Mouse (Mus musculus): Measurements from ENCODE around the gene Sppl2b. TPM values are rescaled to one million over a fixed set of nuclear protein-coding genes. Genes with fewer than 3 reads are reported as not detected.

The Sppl2b gene
- total and polyA plus RNA-seq, 2 experiments from 2014 or later: 78.6 to 132 TPM

DNA sequence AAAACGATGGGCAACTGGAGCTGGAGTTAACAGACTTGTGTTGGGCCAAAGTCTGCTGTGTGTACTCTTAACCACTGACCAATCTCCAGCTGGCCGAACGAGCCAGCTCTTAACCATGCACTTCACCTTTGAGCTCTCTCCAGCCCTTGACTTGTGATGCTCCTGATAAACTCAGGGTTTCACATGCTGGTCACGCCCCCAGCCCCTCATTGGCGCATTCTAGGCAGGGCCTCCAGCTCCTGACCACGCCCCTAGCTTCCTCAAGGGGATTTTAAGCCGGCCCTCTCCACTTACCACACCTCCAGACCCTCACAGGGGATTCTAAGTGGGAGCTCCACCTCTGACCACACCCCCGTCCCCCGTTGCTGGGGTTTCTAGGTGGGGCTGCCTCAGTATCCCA is 23.9 kb upstream of the Sppl2b start:
- H3K27me3 ChIP-seq (ENCODE audit: insufficient read depth, low read length): no peaks in the 10 kb centered on the region

DNA sequence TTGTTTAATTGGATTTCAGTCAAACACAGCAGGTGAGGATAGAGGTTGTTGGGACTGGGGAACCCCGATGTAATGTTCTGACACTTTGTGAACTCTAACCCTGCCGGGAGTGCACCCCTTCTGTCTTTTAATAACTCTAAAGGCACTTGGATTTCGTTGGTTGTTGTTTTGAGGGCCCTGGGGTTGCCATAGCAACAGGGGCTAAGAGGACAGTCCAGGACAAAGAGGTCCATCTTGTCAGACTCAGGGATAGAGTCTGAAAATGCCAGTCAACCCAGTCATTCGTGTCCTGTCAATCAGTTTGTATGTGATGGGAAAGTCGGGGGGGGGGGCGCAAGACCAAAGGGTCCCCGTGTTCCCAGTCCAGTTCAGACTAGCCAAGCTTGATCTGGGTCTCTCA is 22.3 kb upstream of the Sppl2b start:
- H3K4me2 ChIP-seq (ENCODE audit: low read depth, low read length, poor library complexity, severe bottlenecking): no peak overlapping the region
- no peak for TF ChIP-seq CTCF (IDR thresholded peaks at IDR 0.05)
- DNase-seq (ENCODE audit: low spot score): no peak
- no peak overlapping the region for H3K9ac ChIP-seq (replicated peaks; ENCODE audit: low read length, poor library complexity, severe bottlenecking)
- H3K27ac ChIP-seq (ENCODE audit: low read depth, low read length): no peak overlapping the region
- no peak overlapping the region for H3K4me3 ChIP-seq (ENCODE audit: low read depth, low read length)
- no peaks in the 10 kb centered on the region for H3K27me3 ChIP-seq (ENCODE audit: insufficient read depth, low read length)
- H3K36me3 ChIP-seq (ENCODE audit: insufficient read depth, low read length): peaks cover 25% of the 10 kb centered on the region
- no peak for ATAC-seq (ENCODE audit: low FRiP score)
- peaks cover 2% of the 10 kb centered on the region; the same call in 1 of the 2 replicates for H3K4me1 ChIP-seq (ENCODE audit: insufficient read depth, low read length)
- no peaks in the 10 kb centered on the region for H3K9me3 ChIP-seq (ENCODE audit: low read length)
- WGBS: 34% methylated on average over 7 of the region's 7 CpGs

More for the DNA sequence above, 23.9 kb upstream of the Sppl2b start:
- peaks cover 25% of the 10 kb centered on the region for H3K36me3 ChIP-seq (ENCODE audit: insufficient read depth, low read length)
- no peak for ATAC-seq (ENCODE audit: low FRiP score)
- no peak overlapping the region for H3K4me3 ChIP-seq (ENCODE audit: low read depth, low read length)
- peaks cover 6% of the 10 kb centered on the region; the same call in 1 of the 2 replicates for H3K4me1 ChIP-seq (ENCODE audit: insufficient read depth, low read length)
- no peak overlapping the region for H3K4me2 ChIP-seq (ENCODE audit: low read depth, low read length, poor library complexity, severe bottlenecking)
- no peaks in the 10 kb centered on the region for H3K9me3 ChIP-seq (ENCODE audit: low read length)
- WGBS: 6% methylated on average over 9 of the region's 9 CpGs
- H3K27ac ChIP-seq (ENCODE audit: low read depth, low read length): no peak overlapping the region
- DNase-seq (ENCODE audit: low spot score): peak; percentile 36
- no peak for TF ChIP-seq CTCF (IDR thresholded peaks at IDR 0.05)
- no peak overlapping the region for H3K9ac ChIP-seq (replicated peaks; ENCODE audit: low read length, poor library complexity, severe bottlenecking)

DNA sequence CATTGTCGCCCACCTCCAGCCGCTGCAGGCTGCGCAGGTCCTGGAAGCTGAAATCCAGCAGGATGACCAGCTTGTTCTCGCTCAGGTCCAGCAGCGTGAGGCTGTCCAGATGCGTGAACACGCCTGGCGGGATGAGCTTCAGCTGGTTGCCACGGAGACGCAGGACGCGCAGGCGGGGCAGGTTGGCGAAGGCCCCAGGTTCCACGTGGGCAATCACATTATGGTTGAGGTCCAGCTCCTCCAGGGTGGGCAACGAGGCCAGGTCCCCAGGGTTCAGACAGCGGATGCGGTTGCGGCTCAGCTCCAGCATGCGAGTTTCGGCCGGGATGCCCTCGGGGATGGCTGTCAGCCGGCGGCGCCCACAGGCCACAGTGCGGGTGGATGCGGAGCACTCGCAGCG is 19.5 kb upstream of the Sppl2b start:
- H3K4me3 ChIP-seq (ENCODE audit: low read depth, low read length): no peak overlapping the region
- H3K9ac ChIP-seq (replicated peaks; ENCODE audit: low read length, poor library complexity, severe bottlenecking): no peak overlapping the region
- peaks cover 12% of the 10 kb centered on the region for H3K36me3 ChIP-seq (ENCODE audit: insufficient read depth, low read length)
- ATAC-seq (ENCODE audit: low FRiP score) (no peak), DNase-seq (ENCODE audit: low spot score) (no peak)
- 54% methylated on average over 30 of the region's 30 CpGs for WGBS
- no peak overlapping the region for H3K27ac ChIP-seq (ENCODE audit: low read depth, low read length)
- TF ChIP-seq CTCF (IDR thresholded peaks at IDR 0.05): no peak
- H3K4me2 ChIP-seq (ENCODE audit: low read depth, low read length, poor library complexity, severe bottlenecking): no peak overlapping the region
- H3K27me3 ChIP-seq (ENCODE audit: insufficient read depth, low read length): no peaks in the 10 kb centered on the region
- H3K4me1 ChIP-seq (ENCODE audit: insufficient read depth, low read length): no peaks in the 10 kb centered on the region
- no peaks in the 10 kb centered on the region for H3K9me3 ChIP-seq (ENCODE audit: low read length)

DNA sequence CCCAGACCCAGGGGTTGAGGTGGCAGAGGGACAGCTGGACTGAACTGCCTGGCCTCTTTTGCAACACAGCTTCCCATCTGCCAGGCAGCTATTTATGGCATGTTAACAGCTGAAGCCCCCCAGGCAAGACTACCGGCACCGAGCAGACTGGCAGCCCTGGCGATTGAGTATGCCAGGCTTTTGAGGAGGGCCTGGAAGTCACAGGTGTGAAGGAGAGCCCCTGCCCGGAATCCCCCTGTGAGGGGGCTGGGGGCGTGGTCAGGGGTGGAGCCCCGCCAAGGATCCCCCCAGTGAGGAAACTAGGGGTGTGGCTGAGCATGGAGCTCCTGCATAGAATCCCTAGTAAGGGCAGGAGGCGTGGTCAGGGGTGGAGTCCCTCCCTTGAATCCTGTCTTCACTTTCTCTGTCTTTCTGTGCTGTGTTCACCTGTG is 18.1 kb upstream of the Sppl2b start:
- no peak for DNase-seq (ENCODE audit: low spot score)
- Histone ChIP-seq H3K9me3 (ENCODE audit: low read length) (no peaks in the 10 kb centered on the region), H3K4me1 (ENCODE audit: insufficient read depth, low read length) (no peaks in the 10 kb centered on the region), H3K36me3 (ENCODE audit: insufficient read depth, low read length) (peaks cover 11% of the 10 kb centered on the region), H3K4me2 (ENCODE audit: low read depth, low read length, poor library complexity, severe bottlenecking) (no peak overlapping the region), H3K27ac (ENCODE audit: low read depth, low read length) (no peak overlapping the region), H3K4me3 (ENCODE audit: low read depth, low read length) (no peak overlapping the region), H3K9ac (replicated peaks; ENCODE audit: low read length, poor library complexity, severe bottlenecking) (no peak overlapping the region), H3K27me3 (ENCODE audit: insufficient read depth, low read length) (no peaks in the 10 kb centered on the region)
- TF ChIP-seq CTCF (IDR thresholded peaks at IDR 0.05): no peak
- WGBS: 47% methylated on average over 7 of the region's 7 CpGs
- no peak for ATAC-seq (ENCODE audit: low FRiP score)

DNA sequence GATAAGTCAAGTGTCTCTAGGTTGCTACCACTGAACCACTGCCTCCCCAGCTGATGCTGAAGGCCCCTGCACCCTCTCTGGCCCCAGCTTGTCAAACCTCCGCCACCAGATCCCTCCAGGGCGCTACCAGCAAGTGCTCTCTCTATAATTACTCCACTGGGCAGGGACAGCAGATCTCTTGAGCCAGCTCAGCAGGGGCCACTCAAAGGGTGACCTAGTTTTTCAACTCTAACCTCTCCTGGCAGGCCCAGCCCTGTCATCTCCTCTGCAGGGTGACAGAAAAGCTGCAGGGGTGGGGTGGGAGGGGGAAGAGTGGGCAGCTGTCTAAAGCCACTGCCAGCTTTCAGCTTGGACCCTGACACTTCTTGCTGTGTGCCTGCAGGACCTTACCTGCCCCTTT is 17.2 kb upstream of the Sppl2b start:
- DNase-seq (ENCODE audit: low spot score) (no peak), ATAC-seq (ENCODE audit: low FRiP score) (no peak)
- Histone ChIP-seq H3K9ac (replicated peaks; ENCODE audit: low read length, poor library complexity, severe bottlenecking) (no peak overlapping the region), H3K4me3 (ENCODE audit: low read depth, low read length) (no peak overlapping the region), H3K9me3 (ENCODE audit: low read length) (no peaks in the 10 kb centered on the region), H3K4me1 (ENCODE audit: insufficient read depth, low read length) (no peaks in the 10 kb centered on the region), H3K36me3 (ENCODE audit: insufficient read depth, low read length) (peaks cover 11% of the 10 kb centered on the region), H3K27ac (ENCODE audit: low read depth, low read length) (no peak overlapping the region), H3K27me3 (ENCODE audit: insufficient read depth, low read length) (no peaks in the 10 kb centered on the region; the same call in 1 of the 2 replicates), H3K4me2 (ENCODE audit: low read depth, low read length, poor library complexity, severe bottlenecking) (no peak overlapping the region)
- WGBS: 17% methylated on average over 2 of the region's 2 CpGs
- TF ChIP-seq CTCF (IDR thresholded peaks at IDR 0.05): no peak

DNA sequence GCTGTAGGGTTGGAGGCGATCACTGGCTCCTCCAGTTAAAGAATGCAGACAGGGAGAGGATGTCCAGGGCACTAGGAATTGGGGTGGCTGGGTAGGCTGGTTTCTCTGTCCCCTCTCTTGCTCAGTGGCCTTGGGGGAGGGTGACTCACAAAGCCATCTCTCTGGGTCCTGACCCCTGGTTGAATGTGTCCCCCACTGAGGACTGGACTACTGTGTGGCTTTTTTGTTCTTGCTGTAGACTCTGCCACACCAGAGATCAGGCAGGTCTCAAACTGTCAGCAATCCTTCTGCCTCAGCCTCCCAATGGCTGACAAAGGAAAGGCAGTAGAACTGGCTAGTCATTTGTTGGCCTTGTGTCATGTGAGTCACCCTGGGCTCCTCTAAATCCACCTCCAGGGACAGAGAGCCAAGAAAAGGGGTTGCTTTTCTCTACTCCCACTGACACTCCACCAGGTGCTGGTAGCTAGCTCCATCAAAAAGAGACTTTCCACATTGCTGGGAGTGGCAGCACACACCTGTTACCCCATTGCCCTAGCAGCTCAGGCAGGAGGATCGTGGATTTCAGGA is 16.6 kb upstream of the Sppl2b start:
- Histone ChIP-seq H3K4me1 (ENCODE audit: insufficient read depth, low read length) (no peaks in the 10 kb centered on the region), H3K27ac (ENCODE audit: low read depth, low read length) (no peak overlapping the region), H3K9ac (replicated peaks; ENCODE audit: low read length, poor library complexity, severe bottlenecking) (no peak overlapping the region), H3K36me3 (ENCODE audit: insufficient read depth, low read length) (peaks cover 9% of the 10 kb centered on the region), H3K27me3 (ENCODE audit: insufficient read depth, low read length) (no peaks in the 10 kb centered on the region; the same call in 1 of the 2 replicates), H3K9me3 (ENCODE audit: low read length) (no peaks in the 10 kb centered on the region), H3K4me3 (ENCODE audit: low read depth, low read length) (no peak overlapping the region), H3K4me2 (ENCODE audit: low read depth, low read length, poor library complexity, severe bottlenecking) (no peak overlapping the region)
- ATAC-seq (ENCODE audit: low FRiP score) (no peak), DNase-seq (ENCODE audit: low spot score) (no peak)
- WGBS: 73% methylated on average over 2 of the region's 2 CpGs
- no peak for TF ChIP-seq CTCF (IDR thresholded peaks at IDR 0.05)
